Mouse (Mus musculus): ENCODE measurements around the gene F3.
"Not testable (repeated sequence)": the region's sequence is repeated elsewhere in the genome, so short reads cannot be mapped to it uniquely, and the experiment has no call there.

Gene F3

DNA sequence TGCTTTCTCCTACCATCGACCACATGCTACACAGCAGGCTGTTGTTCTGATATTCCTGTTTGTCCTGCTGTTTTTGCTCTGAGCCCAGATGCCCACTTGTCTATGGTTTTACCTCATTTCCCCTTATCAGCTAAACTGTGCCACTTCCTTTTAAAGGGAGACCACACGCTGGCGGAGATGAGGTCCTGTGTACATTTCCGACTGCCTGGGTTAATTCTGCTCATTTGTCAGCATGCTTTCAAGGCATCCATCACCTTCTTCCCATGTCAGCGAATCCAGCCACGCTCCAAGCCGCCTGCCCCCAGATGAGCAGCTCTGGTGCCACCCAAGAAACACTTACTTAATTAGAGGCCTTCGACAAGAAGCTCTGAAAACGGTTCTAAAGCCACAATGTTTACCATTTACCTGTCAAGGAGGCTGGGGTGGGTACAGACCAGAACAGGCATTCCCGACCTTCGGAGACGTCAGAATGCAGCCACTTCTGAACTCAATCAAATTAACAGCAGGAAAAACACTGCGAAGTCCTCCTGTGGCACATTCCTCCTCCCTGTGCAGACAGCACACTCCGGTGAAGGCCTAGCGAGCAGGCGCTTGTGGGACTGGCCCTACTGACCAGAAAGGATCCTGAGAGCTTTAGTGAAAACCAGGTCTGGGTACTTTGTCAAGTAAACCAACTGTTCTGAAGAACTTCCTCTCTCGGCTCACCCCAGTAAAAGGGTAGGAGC is 16.3 kb downstream of the F3 start:
- DNase-seq: peak in 1 of 2 experiments; percentile 55

DNA sequence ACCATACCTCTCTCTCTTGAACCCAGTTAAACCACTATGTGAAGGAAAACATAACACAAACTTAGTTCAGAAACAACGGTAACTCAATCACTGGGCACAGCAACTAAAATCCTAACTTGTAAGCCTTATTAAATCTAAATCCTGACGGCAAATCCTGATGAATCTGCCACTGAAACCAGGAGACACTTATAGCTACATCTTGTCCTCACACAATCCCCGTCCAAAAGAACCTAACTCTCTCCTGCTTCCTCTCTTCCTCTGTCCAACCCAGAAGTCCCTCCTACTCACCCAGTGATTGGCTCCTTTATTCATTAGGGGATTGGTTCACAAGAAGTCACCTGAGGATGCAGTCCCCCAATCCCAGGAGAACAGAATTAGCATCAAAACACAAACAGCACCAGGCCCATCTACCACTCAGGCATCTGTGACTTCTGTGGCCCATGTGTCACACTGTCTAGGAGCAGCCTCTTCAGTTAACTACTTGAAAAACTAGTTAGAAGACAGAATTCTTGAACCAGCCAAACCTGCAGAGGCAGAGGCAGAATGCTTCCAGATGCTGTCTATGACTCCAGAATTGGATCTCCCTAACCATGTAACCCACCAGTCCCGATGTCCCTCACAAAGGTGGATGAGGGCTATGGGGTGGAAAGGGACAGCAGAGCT is 18.0 kb downstream of the F3 start:
- DNase-seq: not testable (repeated sequence)

DNA sequence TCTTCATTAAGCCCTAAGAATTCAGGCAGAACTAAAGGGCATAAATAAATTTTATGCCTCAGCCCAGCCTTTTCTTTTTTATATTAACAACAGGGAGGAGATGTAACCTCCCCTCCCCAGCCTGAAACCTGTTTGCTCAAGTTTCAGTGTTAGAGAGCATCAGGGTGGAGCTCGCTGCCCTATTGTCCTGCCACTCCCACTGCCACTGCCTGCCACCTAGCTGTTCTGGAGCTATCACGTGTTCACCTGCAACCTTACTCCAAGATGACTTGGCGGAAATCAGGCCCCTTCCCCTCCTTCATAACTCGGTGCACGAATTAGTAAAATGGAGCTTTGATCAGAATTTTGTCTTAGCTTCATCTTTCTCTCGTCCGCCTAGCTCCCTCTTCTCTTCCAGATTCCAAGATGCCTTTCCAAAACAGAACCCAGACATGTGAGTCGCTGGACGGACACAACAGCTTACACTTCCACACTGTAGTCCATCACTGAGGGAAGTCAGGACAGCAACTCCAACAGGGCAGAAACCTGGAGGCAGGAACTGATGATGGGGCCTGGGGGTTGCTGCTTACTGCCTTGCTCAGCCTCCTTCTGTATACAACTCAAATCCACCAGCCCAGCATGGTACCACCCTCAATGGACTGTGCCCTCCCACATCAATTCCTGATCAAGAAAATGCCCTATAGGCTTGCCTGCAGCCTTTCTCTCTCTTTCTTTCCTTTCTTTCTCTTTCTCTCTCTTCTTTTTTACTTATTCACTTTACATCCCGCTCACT is 31.2 kb downstream of the F3 start:
- not testable (repeated sequence) for DNase-seq

DNA sequence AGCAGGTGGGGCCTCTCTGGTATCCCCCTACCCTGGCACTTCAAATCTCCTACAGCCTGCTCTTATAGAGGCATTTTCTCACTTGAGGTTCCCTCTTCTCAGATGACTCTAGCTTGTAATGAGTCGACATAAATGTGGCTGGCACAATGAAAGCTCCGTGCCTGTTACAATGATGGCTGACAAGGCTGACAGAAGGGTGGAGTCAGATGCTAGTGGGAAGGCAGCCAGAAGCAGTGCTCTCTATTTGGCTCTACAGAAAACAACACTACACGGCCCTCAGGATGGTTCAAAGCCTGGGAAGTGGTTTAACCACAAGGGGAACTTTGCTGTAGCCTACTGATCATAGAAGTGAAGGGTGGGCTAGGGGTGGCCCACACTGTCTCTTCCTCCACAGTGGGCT is 31.8 kb downstream of the F3 start:
- no peak for DNase-seq

DNA sequence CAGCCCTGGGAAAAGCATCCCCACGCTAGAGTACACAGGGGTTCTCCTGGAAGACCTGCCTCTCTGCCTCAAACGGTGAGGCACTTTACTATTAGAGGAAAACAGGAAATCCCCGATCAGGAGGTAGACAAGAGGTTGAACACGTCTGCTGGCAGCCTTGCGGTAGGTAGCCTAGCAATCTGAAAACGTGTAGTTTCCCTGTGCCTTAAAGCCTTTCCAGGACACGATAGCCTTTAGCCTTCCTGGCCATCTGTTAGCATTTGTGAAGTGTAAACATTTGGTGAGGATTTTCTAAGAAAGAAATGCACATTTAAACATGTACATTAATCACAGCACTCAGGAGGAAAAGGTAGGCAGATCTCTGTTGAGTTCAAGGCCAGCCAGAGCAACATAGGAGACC is 35.0 kb downstream of the F3 start:
- no peak for DNase-seq

DNA sequence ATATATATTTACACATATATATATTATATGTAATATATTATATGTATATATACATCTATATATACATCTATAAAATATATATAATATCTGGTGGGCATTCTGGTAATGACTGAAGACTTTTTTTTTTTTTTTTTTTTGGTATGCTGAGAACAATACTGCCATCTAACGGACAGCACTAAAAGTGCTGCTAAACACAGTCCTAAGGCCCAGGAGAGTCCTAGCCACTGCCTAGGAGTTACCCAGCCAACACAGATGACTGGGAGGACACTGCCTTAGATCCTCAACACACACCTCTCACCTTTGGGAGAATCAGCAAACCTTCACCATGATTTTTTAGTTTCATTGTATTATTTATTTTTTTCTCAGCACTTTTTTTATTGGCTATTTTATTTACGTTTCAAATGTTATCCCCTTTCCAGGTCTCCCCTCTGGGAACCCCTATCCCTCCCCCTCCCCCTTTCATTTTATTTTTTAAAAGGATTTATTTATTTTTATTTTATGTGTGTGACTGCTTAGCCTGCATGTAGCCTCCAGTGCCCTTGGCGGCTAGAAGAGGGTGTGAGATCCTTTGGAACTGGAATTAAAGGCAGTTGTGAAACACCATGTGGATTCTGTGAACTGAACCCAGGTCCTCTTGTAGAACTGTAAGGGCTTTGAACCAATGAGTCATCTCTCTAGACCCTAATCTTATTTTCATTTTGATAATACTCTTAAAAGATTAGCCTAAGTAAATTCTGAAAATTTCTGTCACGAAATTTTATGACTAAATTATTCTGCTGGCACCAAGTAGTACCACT is 38.9 kb downstream of the F3 start:
- DNase-seq: peak; percentile 27 to 41

DNA sequence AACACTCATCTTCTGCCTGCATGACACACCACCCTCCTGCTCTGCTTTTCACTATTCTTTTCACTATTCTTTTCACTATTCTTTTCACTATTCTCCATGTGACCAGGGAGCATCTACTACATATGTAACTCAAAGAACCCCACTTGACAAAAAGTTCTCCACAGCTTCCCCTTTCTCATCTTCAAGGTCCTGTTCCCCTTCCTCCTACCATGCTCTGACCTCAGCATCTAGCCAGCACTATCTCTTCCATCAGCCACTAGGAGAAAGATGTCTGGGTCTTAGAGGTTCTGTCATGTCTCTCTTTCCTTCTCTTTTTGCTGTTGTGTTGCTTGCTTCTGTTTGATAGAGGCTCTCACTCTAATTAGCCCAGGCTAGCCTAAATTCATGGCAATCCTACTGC is 42.7 kb downstream of the F3 start:
- no peak for DNase-seq

DNA sequence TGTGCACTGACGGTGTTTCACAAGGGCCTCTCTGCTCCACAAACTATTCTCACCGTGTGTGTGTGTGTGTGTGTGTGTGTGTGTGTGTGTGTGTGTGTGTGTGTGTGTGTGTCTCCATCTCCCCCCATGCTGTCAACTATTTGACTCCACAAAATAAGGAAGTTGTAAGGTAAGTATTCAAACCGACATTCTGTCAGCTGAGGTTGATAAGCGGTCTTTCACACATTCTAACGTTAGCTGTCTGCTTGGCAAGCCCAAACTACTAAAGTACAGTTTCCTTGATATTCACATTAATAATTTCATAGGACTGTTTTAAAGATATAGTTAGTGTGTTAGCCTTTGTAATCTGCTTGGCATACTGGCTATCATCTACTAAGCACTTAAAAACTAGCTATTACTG is 43.5 kb downstream of the F3 start:
- no peak for DNase-seq

DNA sequence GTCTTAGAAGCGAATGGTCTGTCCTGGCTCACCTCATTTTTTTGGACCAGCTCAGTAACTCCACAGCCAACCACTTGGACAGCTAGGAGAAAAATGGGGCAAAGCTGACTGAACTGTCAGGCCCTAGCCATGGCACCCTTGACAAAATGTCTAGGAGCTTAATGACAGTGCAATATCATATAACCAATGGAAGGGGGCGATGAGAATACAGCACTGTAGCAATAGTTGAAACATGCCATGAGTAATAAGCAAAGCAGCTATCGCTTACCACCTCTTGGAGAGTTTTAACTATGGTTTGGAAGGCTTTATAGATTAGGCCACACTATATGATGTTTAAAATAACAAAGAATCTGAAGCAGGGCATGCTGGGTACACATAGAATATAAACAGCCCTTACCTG is 45.4 kb downstream of the F3 start:
- no peak for DNase-seq

DNA sequence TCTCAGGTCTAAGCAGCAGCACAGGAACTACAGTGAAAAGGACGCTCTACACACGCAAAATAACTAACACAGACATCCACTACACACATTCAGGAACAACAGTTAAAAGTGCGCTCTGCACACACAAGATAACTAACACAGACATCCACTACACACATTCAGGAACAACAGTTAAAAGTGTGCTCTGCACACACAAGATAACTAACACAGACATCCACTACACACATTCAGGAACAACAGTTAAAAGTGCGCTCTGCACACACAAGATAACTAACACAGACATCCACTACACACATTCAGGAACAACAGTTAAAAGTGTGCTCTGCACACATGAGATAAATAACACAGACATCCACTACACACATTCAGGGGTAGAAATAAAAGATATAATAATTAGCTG is 50.0 kb downstream of the F3 start:
- DNase-seq: not testable (repeated sequence)

DNA sequence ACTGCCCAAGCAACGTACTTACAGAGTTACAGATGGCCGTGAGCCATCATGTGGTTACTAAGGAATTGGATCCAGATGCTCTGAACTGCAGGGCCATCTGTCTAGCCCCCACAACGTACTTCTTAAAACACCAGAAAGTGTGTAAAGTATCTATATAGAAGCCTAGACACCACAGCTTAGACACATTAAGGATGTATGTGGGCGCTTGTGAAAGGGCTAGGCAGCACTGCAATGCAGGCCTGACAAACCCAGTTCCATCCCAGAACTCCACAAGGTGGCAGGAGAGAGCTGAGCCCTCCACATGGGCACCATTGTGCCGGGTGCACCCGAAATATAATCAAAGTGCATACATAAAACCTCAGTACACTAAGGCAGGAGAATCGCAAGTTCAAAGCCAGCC is 54.6 kb downstream of the F3 start:
- peak; percentile 56 to 66 for DNase-seq

DNA sequence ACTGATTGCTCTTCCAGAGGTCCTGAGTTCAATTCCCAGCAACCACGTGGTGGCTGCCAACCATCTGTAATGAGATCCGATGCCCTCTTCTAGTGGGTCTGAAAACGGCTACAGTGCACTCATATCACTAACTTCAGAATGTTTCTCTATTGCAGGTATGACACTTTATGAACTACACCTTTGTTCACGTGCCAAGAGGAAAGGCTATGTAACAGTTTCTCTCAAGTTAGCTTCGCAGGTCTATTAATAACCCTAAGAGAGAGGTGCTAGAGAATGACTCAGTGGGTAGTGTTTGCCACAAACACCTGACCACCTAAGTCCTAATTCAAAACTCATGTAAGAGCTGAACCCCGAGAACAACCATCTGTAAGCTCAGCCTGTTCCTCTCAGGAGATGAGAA is 59.7 kb downstream of the F3 start:
- DNase-seq: no peak

All from kidney, postnatal 25 days (tissue).